Mouse (Mus musculus): ENCODE data around the gene Naa80. TPM values are rescaled to one million over a fixed set of nuclear protein-coding genes. Genes with fewer than 3 reads are reported as not detected.
"Not testable (repeated sequence)": the region's sequence is repeated elsewhere in the genome, so short reads cannot be mapped to it uniquely, and the experiment has no call there.

Naa80 gene
- total RNA-seq, 4 experiments from 2014 or later: 9.1 to 17.4 (median 13.3) TPM

DNA sequence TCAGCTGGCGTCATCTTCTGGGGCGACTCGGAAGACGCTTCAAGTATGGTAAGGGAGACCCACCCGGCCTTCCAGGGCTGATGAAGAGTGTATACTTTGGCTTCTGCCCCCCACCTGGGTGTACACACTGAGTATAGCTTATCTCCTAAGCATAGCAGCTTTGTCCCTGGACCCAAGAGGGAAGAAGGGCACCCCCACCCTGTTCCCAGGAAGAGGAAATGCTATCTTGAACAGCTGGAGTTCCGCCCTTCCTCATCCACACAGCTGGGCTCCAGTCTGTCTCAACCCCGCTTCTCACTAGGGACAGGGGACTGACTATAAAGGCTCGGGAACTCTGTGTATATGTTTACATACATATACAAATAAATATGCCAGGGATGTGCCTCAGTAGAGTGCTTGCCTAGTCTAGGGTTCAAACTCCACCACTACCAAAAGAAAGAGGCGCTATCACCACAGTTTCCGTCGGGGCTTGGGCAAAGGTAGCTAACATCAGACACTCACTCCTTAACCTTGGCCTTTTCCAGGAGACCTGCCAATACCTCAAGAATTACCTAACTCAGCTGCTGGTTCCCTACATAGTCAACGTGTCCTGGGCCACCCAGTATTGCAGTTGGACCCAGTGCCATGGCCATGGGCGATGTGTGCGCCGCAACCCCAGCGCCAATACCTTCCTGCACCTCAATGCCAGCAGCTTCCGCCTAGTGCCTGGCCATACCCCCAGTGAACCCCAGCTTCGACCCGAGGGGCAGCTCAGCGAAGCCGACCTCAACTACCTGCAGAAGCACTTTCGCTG is 7.0 kb upstream of the Naa80 start:
- no peak for DNase-seq (ENCODE audit: low spot score in 2 of 2)

- no peak for DNase-seq (ENCODE audit: low spot score in 2 of 2)
Measured at GRCm38 (mm10) chr9:107572327-107572662, 6.4 kb upstream of the Naa80 start.

- DNase-seq (ENCODE audit: low spot score in 2 of 2): not testable (repeated sequence)
Measured at GRCm38 (mm10) chr9:107573774-107574173, 4.9 kb upstream of the Naa80 start.

GRCm38 (mm10) chr9:107575579-107576356 is 2.9 kb upstream of the Naa80 start:
- no peak for DNase-seq (ENCODE audit: low spot score in 2 of 2)

DNA sequence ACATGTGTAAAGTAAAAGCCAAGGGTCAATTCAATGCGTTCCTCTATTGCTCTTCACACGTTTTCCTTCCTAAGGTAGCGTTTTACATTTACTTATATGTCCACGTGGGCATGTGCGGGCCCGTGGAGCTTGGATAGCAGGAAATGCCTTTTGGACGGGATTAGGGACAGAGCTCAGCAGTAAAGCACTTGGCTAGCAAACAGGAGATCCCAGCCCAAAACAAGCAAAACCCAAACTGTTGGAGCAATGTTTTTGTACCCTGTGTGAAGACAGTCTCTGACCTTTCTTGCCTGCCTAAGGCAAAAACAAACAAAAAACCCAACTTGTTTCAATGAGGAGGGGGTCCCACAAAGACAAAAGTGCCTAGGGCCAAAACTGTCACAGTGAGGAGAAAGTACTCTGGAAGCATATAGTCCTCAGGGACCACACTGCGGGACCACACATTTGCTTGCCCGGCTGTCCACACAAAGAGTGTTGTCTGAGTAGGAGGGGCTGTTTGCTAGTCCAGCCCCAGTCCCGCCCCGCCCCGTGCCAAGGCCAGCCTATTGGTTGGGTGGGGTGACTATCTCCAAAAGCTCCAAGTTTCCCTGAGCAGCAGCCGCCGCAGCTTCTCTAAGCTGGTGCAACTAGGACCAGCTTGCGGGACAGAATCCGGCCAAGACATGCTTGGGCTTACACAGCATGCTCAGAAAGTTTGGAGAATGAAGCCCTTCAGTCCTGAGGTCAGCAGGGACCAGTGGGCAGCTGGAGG is 2.2 kb upstream of the Naa80 start, which contains the start of gene Hyal1:
TSS of gene Hyal1 (plus strand) at position 571 of the 751 bp plus-strand sequence.
- DNase-seq (ENCODE audit: low spot score in 2 of 2): no peak

- DNase-seq (ENCODE audit: low spot score in 2 of 2): no peak
Measured at GRCm38 (mm10) chr9:107577871-107578270, 816 bp upstream of the Naa80 start.

GRCm38 (mm10) chr9:107579023-107579900 is 575 bp downstream of the Naa80 start:
- no peak for DNase-seq (ENCODE audit: low spot score in 2 of 2)

DNA sequence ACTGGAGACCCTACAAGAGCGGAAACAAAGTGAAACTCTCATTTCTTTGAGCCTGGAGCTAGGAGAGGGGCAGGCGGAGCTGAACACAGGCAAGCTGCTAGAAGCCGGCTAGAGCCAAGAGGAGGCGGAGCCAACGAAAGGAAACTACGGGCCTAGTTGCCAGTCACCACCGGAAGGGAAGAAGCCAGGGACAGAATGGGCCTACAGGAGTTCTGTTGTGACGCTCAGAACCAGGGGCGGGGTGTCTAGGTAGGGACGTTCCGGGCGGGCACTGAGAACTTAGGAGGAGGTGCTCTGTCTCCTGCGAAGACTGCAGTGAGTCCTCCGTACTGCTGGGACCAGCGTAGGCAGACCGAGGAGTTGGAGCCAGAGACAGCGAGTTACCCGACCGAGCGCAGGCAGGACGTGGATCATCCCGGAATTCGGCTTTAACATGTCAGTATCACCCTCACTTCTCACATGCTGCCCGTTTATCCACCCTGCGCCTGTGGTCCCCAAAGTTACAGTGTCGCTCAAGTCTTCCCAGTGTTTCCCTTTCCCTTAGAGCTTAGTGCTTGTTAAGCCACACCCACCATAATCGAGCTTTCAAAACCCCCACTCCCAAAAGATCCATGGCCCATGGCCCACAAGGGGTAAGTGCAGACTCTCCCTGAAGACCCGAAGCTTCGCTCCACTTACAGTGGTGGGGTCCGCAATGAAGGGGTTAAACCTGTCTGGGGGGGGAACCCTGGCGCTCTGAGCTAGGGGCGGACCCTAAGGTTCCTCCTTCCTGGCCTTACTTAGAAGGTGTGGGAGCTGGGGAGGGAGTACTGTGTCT is 2.0 kb downstream of the Naa80 start, which contains the start of gene Hyal3:
TSS of gene Hyal3 (plus strand) at position 318 of the 817 bp plus-strand sequence.
- peak; percentile 70 to 88 for DNase-seq (ENCODE audit: low spot score in 2 of 2)

DNA sequence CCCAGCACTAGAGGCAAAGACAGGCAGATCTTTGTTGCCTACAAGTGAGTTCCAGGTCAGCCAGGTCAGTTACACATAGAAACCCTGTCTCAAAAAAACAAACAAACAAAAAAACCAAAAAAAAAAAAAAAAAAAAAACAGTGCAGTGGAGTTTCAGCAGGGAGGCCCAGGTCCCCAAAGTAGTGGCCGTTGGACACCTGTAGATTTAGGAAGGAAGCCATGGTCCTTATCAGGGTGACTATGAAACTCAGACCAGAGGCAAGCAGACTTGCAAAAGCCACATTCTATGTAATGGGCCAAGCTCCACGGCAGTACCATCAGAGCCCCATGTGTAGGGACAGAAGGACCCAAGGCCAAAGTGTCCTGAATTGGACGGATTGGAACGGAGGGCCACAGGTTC is 2.9 kb downstream of the Naa80 start:
- DNase-seq (ENCODE audit: low spot score in 2 of 2): no peak

DNA sequence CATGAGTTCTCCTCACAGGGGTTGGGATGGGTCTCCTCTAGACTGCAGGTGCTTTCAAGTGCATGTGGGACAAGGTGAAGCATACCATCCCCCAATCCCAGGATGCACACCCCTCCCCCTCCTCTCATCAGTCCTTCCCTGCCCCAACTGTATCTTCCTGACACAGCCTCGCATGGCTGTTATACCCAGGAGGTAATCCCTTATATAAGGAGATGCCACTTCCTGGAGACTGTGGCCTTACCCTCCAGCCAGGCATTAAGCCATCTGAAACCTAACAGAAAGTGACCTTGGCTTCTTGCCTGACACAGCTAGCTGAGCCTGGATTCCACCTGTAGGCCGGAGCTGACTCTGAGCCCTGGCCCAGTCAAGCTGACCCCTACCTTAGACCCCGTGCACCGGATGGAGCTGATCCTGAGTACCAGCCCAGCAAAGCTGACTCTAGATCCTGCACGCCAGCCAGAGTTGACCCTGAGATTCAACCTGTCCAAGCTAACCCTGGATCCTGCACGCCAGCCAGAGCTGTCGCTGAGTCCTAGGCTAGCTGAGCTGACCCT is 3.9 kb downstream of the Naa80 start:
- no peak for DNase-seq (ENCODE audit: low spot score in 2 of 2)

DNA sequence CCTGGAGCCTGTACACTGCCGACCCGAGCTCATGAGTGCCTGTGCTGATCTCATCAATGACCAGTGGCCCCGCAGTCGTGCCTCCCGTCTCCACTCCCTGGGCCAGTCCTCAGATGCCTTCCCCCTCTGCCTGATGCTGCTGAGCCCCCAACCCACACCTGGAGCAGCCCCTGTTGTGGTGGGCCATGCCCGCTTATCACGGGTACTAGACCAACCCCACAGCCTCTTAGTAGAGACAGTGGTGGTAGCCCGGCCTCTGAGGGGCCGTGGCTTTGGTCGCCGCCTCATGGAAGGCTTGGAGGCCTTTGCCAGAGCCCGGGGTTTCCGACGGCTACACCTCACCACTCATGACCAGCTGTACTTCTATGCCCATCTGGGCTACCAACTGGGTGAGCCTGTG is 4.5 kb downstream of the Naa80 start:
- no peak for DNase-seq (ENCODE audit: low spot score in 2 of 2)

GRCm38 (mm10) chr9:107586504-107586903 is 7.8 kb downstream of the Naa80 start:
- DNase-seq (ENCODE audit: low spot score in 2 of 2): no peak

GRCm38 (mm10) chr9:107586974-107587832 is 8.5 kb downstream of the Naa80 start, which contains the start of gene Ifrd2:
Gene Ifrd2 (plus strand): TSS chr9:107587642.
- DNase-seq (ENCODE audit: low spot score in 2 of 2): peak; percentile 91 to 99

DNA sequence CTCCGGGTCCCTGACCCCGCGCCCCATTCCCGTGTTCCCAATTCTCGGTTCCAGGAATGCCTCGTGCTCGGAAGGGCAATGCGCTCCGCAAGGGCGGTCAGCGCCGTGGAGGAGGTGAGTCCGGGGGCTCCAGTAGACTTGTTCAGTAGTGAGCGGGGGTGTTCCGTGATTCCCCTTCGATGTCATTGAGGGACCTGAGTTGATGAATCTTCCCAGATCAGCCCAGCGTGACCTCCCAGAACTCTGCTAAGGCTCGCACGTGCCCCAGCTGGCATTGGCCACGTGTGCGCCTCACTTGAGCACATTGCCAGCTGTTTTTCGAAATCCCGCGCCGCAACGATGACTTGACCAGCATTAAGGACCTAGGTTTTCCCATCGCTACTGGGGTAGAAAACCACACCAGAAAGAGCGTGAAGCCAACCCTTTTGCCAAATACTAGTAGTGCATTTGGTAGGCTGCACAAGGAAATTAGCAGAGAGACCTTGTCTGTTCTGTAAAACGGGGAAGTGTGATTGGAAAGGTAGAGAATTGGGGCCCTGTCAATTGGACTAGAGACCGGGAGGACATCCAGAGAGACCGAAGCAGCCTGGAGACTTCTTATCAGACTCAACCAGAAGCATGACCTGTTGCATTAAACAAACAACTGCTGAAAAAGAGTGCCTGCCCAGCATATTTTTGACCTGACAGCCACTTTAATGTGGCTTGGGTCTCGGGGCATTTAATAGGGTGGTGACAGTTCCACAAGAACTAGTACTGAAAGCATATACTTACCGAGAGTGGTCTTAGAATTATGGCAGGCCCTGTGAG is 9.3 kb downstream of the Naa80 start:
- DNase-seq (ENCODE audit: low spot score in 2 of 2): no peak

DNA sequence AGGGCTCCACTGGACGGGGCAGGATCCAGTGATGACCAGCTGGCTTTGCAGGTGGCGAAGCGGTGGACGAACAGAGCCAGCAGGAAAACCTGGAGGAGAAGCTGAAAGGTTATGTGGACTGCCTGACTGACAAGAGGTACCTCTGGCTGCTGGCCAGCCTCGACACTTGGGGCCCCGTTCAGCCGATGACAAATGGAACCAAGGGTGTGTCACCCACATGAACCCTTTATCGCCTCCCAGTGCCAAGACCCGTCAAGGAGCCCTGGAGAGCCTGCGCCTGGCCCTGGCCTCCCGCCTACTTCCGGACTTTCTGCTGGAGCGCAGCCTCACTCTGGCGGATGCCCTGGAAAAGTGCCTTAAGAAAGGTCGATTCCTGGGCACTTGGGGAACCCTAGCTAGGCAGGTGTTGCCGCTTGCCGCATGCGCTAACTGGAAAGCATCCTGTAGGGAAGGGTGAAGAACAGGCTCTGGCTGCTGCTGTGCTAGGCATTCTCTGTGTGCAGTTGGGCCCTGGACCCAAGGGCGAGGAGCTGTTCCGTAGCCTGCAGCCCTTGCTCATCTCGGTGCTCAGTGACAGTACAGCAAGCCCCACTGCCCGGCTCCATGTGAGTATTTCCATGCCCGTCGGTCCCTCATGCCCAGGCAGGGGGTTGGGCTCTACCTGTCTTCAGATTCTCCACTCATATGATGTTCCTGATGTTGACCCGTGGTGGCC is 11.5 kb downstream of the Naa80 start:
- no peak for DNase-seq (ENCODE audit: low spot score in 2 of 2)

- DNase-seq (ENCODE audit: low spot score in 2 of 2): no peak
Measured at GRCm38 (mm10) chr9:107590773-107591060, 12.0 kb downstream of the Naa80 start.
